Mouse (Mus musculus) stomach, embryonic 15.5 days (tissue): ENCODE measurements around the gene Vim. TPM values are rescaled to one million over a fixed set of nuclear protein-coding genes. Genes with fewer than 3 reads are reported as not detected.

Source experiments
- ATAC-seq: fragments of 200-750 bp; cut with Nextera tagmentation; 2 replicates; pipeline ENCODE4 v1.8.0; 2017; ENCODE audit warnings: low read depth, moderate number of reproducible peaks, moderate TSS enrichment; ENCODE audit not compliant: insufficient read depth, low FRiP score
- H3K27ac ChIP-seq: fragments of 300-500 bp; sonication (generic); 2 replicates; pipeline ENCODE4 v1.5.1; 2015; ENCODE audit warnings: mild to moderate bottlenecking, inconsistent platforms
- H3K27me3 ChIP-seq: fragments of 300-500 bp; sonication (generic); replicated peaks from 2 replicates; pipeline ENCODE4 v1.6.1; 2015; ENCODE audit warnings: inconsistent platforms
- H3K36me3 ChIP-seq: fragments of 300-500 bp; sonication (generic); 2 replicates; pipeline ENCODE4 v1.6.1; 2015; ENCODE audit warnings: inconsistent platforms
- H3K4me1 ChIP-seq: fragments of 300-500 bp; sonication (generic); 2 replicates; pipeline ENCODE4 v1.6.1; 2015; ENCODE audit warnings: inconsistent platforms
- H3K4me2 ChIP-seq: fragments of 300-500 bp; sonication (generic); 2 replicates; pipeline ENCODE4 v1.6.1; 2015; ENCODE audit warnings: mild to moderate bottlenecking, inconsistent platforms
- H3K4me3 ChIP-seq: fragments of 300-500 bp; sonication (generic); replicated peaks from 2 replicates; pipeline ENCODE4 v1.5.1; 2015; ENCODE audit warnings: inconsistent platforms
- H3K9ac ChIP-seq: fragments of 300-500 bp; sonication (generic); 2 replicates; pipeline ENCODE4 v1.6.1; 2015; ENCODE audit warnings: inconsistent platforms
- H3K9me3 ChIP-seq: fragments of 300-500 bp; sonication (generic); 2 replicates; pipeline ENCODE4 v1.6.1; 2016; ENCODE audit warnings: inconsistent platforms
- WGBS: fragments of 180-500 bp; shearing (Covaris S2); methylation state at CpG from one replicate; pipeline ENCODE4 v1.1.7; 2015; 5-methylcytosine and 5-hydroxymethylcytosine counted together
- polyA plus RNA-seq: library from polyadenylated mRNA; unstranded; fragments of >200 nt; fragmentation: Nextera tagmentation; extraction: Ambion mirVana; gene quantifications from 2 replicates; pipeline ENCODE4 v1.2.1, GENCODE M21; 2015

Gene Vim
- polyA plus RNA-seq, 1 experiment from 2014 or later = 469 TPM

DNA sequence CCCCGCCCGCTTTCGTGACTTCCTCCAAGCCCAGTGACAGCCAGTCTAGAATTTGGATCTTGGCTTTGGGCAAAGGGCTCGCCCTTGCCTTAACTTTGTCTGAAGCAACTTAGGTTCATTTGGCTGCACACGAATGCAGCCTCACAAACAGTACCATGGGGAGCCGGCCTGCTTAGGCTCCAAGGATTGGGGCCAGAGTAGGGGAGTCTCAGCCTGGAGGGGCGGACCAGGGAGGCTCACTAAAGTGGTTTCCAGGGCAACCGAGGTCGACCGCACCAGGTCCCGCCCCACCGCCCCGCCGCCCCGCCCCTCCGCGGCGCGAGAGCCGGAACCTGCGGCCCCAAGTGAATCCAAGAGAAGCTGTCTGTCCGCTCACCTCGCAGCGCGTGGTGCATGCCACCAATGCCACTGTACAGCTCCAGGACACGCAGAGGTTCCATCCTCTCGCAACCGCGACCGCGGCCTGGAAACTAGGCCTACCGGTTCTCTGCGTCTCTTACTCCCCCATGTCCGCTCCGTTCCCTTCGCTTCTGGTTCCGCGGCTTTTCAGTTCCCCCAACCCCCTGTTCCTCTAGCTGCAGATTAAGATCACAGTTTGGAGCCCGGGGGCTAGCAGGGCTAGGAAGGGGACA lies 29.4 kb upstream of the Vim start, which contains the start of gene Trdmt1:
Trdmt1 (minus strand) TSS at position 476 of the 632 bp plus-strand sequence.
- WGBS = under 1% methylated on average over 35 of the region's 39 CpGs

DNA sequence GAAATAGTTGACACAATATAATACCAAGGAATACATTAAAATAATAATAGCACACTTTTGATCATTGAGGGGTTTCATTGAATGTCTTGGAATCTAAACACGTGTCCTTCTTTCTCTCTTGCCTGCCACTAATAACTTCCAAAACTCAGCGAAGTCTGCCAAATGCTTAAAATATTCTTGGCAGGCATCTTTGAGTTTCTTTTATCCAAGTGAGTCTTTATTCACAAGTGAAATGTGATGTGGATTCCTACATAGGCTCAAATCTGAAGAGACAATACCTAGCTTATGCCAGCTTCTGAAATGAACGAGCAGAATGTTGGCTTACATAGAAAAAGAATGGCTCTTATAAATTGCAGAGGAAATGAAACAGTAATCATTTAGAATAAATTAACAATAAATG lies 25.0 kb upstream of the Vim start:
- H3K9ac ChIP-seq = no peak overlapping the region
- H3K4me3 ChIP-seq = no peak overlapping the region
- WGBS = 57% methylated on average over 3 of the region's 3 CpGs
- no peak overlapping the region for H3K4me2 ChIP-seq
- H3K36me3 ChIP-seq = no peaks in the 10 kb centered on the region
- H3K27ac ChIP-seq = no peak overlapping the region
- H3K9me3 ChIP-seq = no peaks in the 10 kb centered on the region
- no peaks in the 10 kb centered on the region for H3K27me3 ChIP-seq
- ATAC-seq = no peak
- no peaks in the 10 kb centered on the region for H3K4me1 ChIP-seq

More for the DNA sequence above, 29.4 kb upstream of the Vim start, which contains the start of gene Trdmt1:
- peak within 1 kb of the TSS; percentile 64 for H3K9ac ChIP-seq
- H3K27ac ChIP-seq = peak within 1 kb of the TSS; percentile 97
- no peaks in the 10 kb centered on the region for H3K27me3 ChIP-seq
- no peaks in the 10 kb centered on the region for H3K4me1 ChIP-seq
- ATAC-seq = peak; percentile 99
- no peaks in the 10 kb centered on the region for H3K36me3 ChIP-seq
- H3K9me3 ChIP-seq = no peaks in the 10 kb centered on the region
- peak within 1 kb of the TSS; percentile 66 for H3K4me3 ChIP-seq
- H3K4me2 ChIP-seq = peak within 1 kb of the TSS; percentile 65

DNA sequence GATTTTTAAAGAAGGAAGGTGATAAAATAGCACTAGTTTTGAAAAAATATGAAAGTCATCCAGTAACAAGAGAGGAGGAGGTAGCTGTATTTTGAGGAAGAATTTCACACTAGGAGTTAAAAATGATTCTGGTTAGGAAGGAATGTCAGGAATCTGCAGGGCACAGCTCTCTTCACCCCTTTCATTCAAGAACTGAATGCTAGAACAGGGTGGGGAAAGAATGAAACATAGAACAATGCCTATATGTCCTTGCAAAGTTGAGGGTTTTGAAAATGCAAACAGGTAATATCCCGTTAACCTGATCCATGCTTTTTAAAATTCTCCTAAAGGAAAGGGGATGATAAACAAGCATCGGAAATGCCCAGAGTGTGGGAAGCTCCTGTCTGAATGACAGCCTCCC lies 19.8 kb upstream of the Vim start:
- Histone ChIP-seq H3K27ac (no peak overlapping the region), H3K27me3 (no peaks in the 10 kb centered on the region)
- 36% methylated on average over 2 of the region's 2 CpGs for WGBS

DNA sequence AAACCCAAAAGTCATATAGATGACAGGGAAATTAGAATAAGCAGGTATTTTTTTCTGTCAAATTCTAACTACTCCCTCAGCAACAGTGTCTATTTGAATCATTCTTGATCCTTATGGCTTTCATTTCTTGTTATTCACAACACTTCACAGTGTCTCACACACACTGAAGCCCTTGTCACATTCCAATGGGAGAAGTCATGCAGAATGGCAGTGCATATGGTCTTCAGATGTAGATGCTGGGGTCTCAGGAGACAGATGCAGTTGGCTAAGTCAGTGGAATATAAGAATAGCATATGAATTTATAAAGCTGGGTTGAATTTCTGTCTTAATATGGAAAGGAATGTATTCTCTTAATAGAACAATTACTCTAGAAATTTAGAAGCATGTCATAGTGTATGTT lies 17.5 kb upstream of the Vim start:
- Histone ChIP-seq H3K27ac (no peak overlapping the region), H3K9me3 (no peaks in the 10 kb centered on the region), H3K4me3 (no peak overlapping the region), H3K4me1 (no peaks in the 10 kb centered on the region), H3K27me3 (no peaks in the 10 kb centered on the region), H3K36me3 (no peaks in the 10 kb centered on the region), H3K9ac (no peak overlapping the region), H3K4me2 (no peak overlapping the region)
- ATAC-seq = no peak

More for the DNA sequence above, 19.8 kb upstream of the Vim start:
- Histone ChIP-seq H3K4me3 (no peak overlapping the region), H3K4me1 (no peaks in the 10 kb centered on the region), H3K36me3 (no peaks in the 10 kb centered on the region), H3K4me2 (no peak overlapping the region), H3K9me3 (no peaks in the 10 kb centered on the region), H3K9ac (no peak overlapping the region)
- no peak for ATAC-seq

DNA sequence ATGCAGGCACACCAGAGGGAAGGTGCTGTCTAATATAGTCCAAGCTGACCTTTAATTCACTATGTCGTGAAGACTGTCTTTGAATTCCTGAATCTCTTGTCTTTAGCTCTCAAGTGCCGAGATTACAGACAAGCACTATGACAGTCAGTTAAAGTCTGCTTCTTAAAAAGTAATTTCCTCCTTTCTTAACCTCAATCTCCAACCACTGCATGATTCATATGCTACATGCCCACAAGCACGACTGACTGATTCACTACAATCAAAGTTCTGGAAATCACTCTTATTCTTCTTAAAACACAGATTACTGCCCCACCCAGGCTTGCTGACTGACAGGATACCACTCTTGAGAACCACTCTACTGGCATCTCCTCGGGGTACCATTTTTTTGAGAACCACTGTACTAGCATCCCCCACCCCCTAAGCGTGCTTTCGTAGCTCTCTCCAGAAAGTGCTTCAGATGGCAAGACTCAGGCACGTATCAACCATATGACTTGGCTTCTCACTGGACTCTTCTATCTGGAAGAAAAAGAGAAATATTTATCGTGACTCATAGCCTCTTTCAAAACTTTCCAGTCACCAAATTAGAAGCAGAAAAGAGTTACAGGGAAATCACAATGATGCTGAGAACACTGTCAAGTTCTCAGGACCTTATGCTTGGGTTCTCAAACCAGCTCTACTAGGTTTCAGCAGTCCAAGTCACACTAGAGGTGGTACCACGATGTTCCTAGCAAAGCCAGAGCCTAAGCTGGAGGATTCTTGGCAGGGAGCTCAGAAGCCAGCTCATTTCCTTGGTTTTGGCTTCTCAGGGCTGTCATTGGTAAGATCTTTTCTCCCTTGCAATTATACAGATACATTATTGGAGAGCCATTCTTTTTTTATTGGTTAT lies 16.3 kb upstream of the Vim start:
- no peaks in the 10 kb centered on the region for H3K9me3 ChIP-seq
- no peaks in the 10 kb centered on the region for H3K36me3 ChIP-seq
- no peaks in the 10 kb centered on the region for H3K27me3 ChIP-seq
- H3K4me1 ChIP-seq = no peaks in the 10 kb centered on the region
- no peak overlapping the region for H3K4me2 ChIP-seq
- H3K9ac ChIP-seq = no peak overlapping the region
- H3K4me3 ChIP-seq = no peak overlapping the region
- 74% methylated on average over 9 of the region's 9 CpGs for WGBS
- ATAC-seq = no peak
- no peak overlapping the region for H3K27ac ChIP-seq

DNA sequence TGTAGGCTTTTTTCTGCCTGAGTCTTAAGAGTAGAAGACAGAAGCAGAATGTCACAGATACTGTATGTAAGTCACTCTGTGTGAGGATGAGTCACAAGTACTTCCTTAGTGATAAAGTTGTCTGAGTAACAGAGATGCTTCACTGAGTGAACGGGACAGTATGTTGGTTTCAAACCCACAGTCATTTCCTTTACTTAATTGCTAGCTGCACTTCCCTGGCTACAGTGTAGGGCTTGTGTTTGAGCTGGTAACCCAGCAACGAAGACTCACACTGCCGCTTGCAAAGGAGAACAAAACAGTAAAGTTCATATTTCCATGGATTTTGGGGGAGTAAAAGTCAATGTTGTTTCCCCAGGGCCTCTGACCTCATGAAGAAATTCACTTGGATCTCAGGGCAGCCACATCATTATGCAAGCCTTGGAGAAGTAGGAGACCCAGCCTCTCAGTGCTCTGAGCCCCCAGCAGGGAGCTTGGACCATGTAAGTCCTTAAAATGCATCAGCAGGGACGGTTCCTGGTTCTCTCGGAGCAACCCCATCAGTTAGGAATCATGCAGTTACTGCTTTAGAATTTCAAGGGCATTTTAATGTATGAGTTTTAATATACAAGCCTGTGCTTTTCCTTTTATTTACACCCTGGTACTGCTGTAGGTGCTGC lies 15.0 kb upstream of the Vim start:
- H3K9ac ChIP-seq = no peak overlapping the region
- no peak for ATAC-seq
- H3K27ac ChIP-seq = no peak overlapping the region
- no peak overlapping the region for H3K4me3 ChIP-seq
- H3K27me3 ChIP-seq = no peaks in the 10 kb centered on the region
- H3K4me2 ChIP-seq = no peak overlapping the region
- H3K36me3 ChIP-seq = no peaks in the 10 kb centered on the region
- no peaks in the 10 kb centered on the region for H3K4me1 ChIP-seq
- WGBS = 39% methylated on average over 5 of the region's 5 CpGs
- no peaks in the 10 kb centered on the region for H3K9me3 ChIP-seq

DNA sequence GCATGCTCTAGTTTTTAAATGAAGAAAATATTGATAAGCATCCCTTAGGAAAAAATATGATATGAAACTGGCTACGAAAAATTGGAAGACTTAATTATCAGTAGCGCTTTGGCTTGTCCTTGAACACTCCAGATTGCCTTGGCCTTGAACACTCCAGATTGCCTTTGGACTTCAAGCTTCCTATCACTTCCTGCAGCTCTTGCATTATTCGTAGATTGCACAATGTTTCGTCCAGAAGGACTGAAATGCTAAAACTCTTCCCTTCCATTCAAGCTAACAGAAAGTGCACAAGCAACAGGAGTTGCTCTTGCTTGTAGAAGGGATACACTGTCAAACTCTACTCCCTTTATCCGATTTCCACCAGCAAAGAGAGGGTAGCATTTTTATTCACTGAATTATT lies 14.4 kb upstream of the Vim start:
- no peak for ATAC-seq

DNA sequence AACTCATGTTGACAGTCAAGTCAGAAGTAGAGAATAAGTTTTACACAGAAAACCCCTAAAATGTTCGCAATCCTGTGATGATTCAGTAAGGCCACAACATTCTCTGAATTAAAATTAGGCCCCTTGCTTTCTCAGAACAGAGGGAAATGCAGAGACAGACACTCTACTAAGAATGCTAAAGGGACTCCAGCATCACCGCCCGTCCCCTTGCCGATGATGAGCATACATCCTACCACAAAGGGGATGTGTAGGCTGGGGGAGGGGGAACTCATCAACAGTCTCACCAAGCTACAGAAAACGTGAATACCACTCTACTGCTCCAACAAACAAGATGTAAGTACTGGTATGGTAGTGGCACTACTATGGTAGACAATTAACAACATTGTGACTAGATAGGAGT lies 14.0 kb upstream of the Vim start:
- Histone ChIP-seq H3K36me3 (no peaks in the 10 kb centered on the region), H3K4me2 (no peak overlapping the region), H3K9ac (no peak overlapping the region), H3K27me3 (no peaks in the 10 kb centered on the region), H3K4me1 (no peaks in the 10 kb centered on the region), H3K27ac (no peak overlapping the region), H3K9me3 (no peaks in the 10 kb centered on the region), H3K4me3 (no peak overlapping the region)
- ATAC-seq = no peak
- WGBS = 84% methylated on average over 5 of the region's 5 CpGs

More for the DNA sequence above, 14.4 kb upstream of the Vim start:
- Histone ChIP-seq H3K36me3 (no peaks in the 10 kb centered on the region), H3K4me1 (no peaks in the 10 kb centered on the region), H3K27ac (no peak overlapping the region), H3K4me2 (no peak overlapping the region), H3K9ac (no peak overlapping the region), H3K9me3 (no peaks in the 10 kb centered on the region), H3K4me3 (no peak overlapping the region), H3K27me3 (no peaks in the 10 kb centered on the region)
- 86% methylated on average over 5 of the region's 5 CpGs for WGBS

DNA sequence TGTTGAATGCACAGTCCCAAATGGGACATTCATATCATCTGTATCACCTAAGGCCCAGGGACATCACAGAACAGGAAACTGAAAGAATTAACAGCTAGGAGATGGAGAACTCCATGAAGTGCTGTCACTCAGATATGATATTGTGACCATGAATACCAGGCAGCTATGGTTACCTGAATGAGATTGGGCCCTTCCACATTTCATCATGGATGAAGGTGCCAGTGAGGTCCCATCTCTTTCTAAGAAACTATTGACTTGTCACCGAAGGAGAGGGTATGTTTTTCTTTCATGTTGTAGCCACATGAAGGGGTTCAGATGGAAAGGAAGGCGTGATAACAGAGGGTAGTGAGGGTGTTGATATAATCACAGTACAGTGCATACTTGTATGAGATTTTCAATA lies 13.3 kb upstream of the Vim start:
- no peak overlapping the region for H3K4me2 ChIP-seq
- no peaks in the 10 kb centered on the region for H3K9me3 ChIP-seq
- no peak for ATAC-seq
- no peaks in the 10 kb centered on the region for H3K36me3 ChIP-seq
- WGBS = 78% methylated on average over 2 of the region's 2 CpGs
- H3K4me1 ChIP-seq = no peaks in the 10 kb centered on the region
- H3K9ac ChIP-seq = no peak overlapping the region
- H3K27ac ChIP-seq = no peak overlapping the region
- no peak overlapping the region for H3K4me3 ChIP-seq
- H3K27me3 ChIP-seq = no peaks in the 10 kb centered on the region

DNA sequence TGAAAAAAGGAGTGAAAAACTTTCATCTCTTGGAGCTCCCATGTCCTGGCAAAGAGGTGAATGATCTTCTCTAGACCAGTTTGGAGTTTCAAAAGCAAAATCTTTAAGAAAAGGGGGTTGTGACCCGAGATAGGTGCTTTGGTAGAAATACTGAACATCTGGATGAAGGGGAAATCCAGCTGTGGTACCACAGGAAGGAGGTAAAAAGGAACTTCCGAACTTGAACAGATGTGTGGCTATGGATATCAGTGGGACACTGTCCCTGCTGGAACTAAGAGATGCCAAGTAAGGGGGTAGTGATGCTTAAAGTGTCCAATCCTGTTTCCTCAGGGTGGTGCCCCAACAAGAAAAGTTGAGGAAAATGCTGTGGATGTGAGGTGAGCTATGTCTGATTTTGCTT lies 3.6 kb upstream of the Vim start:
- Histone ChIP-seq H3K36me3 (no peaks in the 10 kb centered on the region), H3K27ac (no peak overlapping the region), H3K27me3 (no peaks in the 10 kb centered on the region), H3K9ac (no peak overlapping the region), H3K4me1 (peaks cover 11% of the 10 kb centered on the region), H3K4me3 (no peak overlapping the region), H3K9me3 (no peaks in the 10 kb centered on the region), H3K4me2 (no peak overlapping the region)
- ATAC-seq = no peak
- 73% methylated on average over 2 of the region's 2 CpGs for WGBS

DNA sequence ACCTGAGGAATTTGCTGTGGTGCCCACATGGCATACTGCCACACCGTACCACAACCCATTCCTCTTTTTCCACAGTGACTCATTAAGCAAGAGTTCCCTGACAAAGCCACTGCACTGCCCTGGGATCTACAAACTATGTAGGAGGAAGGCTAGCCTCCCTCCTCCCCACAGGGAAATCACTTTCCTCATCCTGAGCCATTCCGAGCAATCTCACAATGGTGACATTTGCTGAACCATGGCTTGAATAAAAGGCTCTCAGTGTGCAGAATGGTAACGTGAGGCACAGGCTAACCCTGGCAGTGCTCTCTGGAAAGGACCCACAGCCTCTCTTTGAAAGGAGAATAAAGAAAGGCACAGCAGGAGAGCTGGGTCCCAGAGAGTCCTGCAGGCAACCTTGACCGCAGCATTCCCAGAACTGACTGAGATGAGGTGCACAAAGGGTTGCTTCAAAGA lies 1.6 kb upstream of the Vim start:
- no peaks in the 10 kb centered on the region for H3K36me3 ChIP-seq
- no peaks in the 10 kb centered on the region for H3K27me3 ChIP-seq
- peak overlapping the region; percentile 65; the same call in 1 of the 2 replicates for H3K4me2 ChIP-seq
- H3K9me3 ChIP-seq = no peaks in the 10 kb centered on the region
- H3K9ac ChIP-seq = no peak overlapping the region
- no peak overlapping the region for H3K4me3 ChIP-seq
- peaks cover 14% of the 10 kb centered on the region for H3K4me1 ChIP-seq
- WGBS = 38% methylated on average over 4 of the region's 4 CpGs
- no peak for ATAC-seq
- peak overlapping the region; percentile 98; the same call in 1 of the 2 replicates for H3K27ac ChIP-seq
